Mouse (Mus musculus) CH12.LX (cell line): Measurements from ENCODE around the gene Gli3. TPM values are rescaled to one million over a fixed set of nuclear protein-coding genes. Genes with fewer than 3 reads are reported as not detected.

Experiments
- DNase-seq: peaks from one replicate; pipeline ENCODE4 v3.0.0-alpha.2; 2013; ENCODE audit errors: extremely low read depth
- H3K27ac ChIP-seq: 2 replicates; pipeline ENCODE4 v1.5.1; 2012; ENCODE audit warnings: low read depth, mild to moderate bottlenecking, control low read depth, moderate library complexity; ENCODE audit not compliant: insufficient read depth
- H3K27me3 ChIP-seq: replicated peaks from 2 replicates; pipeline ENCODE3; 2012; ENCODE audit warnings: inconsistent platforms
- H3K36me3 ChIP-seq, 2 experiments: replicated peaks in 1 of 2; 2 replicates each; pipeline versions ENCODE3 to v1.6.1; 2012; ENCODE audit warnings: inconsistent platforms in 1 of 2, low read length in 1 of 2, mild to moderate bottlenecking in 1 of 2, mixed read lengths in 1 of 2, moderate library complexity in 1 of 2; ENCODE audit not compliant: control insufficient read depth in 1 of 2, insufficient read depth in 1 of 2
- H3K4me1 ChIP-seq, 2 experiments: 2 replicates each; pipeline ENCODE4 v1.6.1; 2012; ENCODE audit warnings: inconsistent platforms in 1 of 2, moderate library complexity in 1 of 2; ENCODE audit not compliant: insufficient read depth in 2 of 2, control insufficient read depth in 1 of 2
- H3K4me2 ChIP-seq: 2 replicates; pipeline ENCODE4 v1.6.1; 2012; ENCODE audit warnings: low read depth, mild to moderate bottlenecking, control low read depth; ENCODE audit not compliant: poor library complexity, insufficient read depth, severe bottlenecking
- H3K4me3 ChIP-seq, 3 experiments: fragments of 150-350 bp in 1 of 3; sonication (generic) in 1 of 3; replicated peaks in 1 of 3; 2 replicates each; pipeline versions ENCODE3 to v1.5.1; 2011 to 2012; ENCODE audit warnings: low read depth in 2 of 3, low read length in 2 of 3, mild to moderate bottlenecking in 2 of 3, moderate library complexity in 2 of 3, control low read depth in 1 of 3, improper control_type of control experiment in 1 of 3, inconsistent platforms in 1 of 3, mixed read lengths in 1 of 3; ENCODE audit not compliant: poor library complexity in 1 of 3
- H3K79me2 ChIP-seq: replicated peaks from 2 replicates; pipeline ENCODE4 v1.6.1; 2012; ENCODE audit warnings: mild to moderate bottlenecking, moderate library complexity; ENCODE audit not compliant: control insufficient read depth, poor library complexity, insufficient read depth, severe bottlenecking; ENCODE audit errors: extremely low read depth
- H3K9ac ChIP-seq: 2 replicates; pipeline ENCODE4 v1.6.1; 2012; ENCODE audit warnings: low read depth, mild to moderate bottlenecking, control low read depth, moderate library complexity; ENCODE audit not compliant: insufficient read depth
- H3K9me3 ChIP-seq: replicated peaks from 2 replicates; pipeline ENCODE3; 2012; ENCODE audit warnings: low read length, inconsistent platforms, mixed read lengths
- BHLHE40 ChIP-seq: IDR thresholded peaks from 2 replicates; pipeline ENCODE4 v1.6.1; 2011; ENCODE audit warnings: mild to moderate bottlenecking, low read depth, low read length, improper control_type of control experiment
- CHD1 ChIP-seq: IDR thresholded peaks from 2 replicates; pipeline ENCODE4 v1.6.1; 2012; ENCODE audit warnings: low read depth, low read length, improper control_type of control experiment, inconsistent platforms
- CHD2 ChIP-seq: IDR thresholded peaks from 2 replicates; pipeline ENCODE4 v1.6.1; 2011; ENCODE audit warnings: low read length, improper control_type of control experiment
- CTCF ChIP-seq, 2 experiments: IDR thresholded peaks in 1 of 2; conservative IDR thresholded peaks in 1 of 2; 2 replicates each; pipeline ENCODE4 v1.5.1; 2011 to 2012; ENCODE audit warnings: low read depth in 2 of 2, low read length in 2 of 2, improper control_type of control experiment in 1 of 2, inconsistent platforms in 1 of 2, mild to moderate bottlenecking in 1 of 2, moderate library complexity in 1 of 2
- E2F4 ChIP-seq: IDR thresholded peaks from 2 replicates; pipeline ENCODE4 v1.6.1; 2011; ENCODE audit warnings: low read depth, low read length, improper control_type of control experiment; ENCODE audit not compliant: insufficient replicate concordance
- EP300 ChIP-seq: IDR thresholded peaks from 2 replicates; pipeline ENCODE4 v1.6.1; 2011; ENCODE audit warnings: low read length, improper control_type of control experiment
- ETS1 ChIP-seq: conservative IDR thresholded peaks from 2 replicates; pipeline ENCODE4 v1.6.1; 2012; ENCODE audit warnings: low read depth, mild to moderate bottlenecking, inconsistent platforms, low read length, improper control_type of control experiment, moderate library complexity
- GABPA ChIP-seq: IDR thresholded peaks from 2 replicates; pipeline ENCODE4 v1.6.1; 2012; ENCODE audit warnings: low read depth, low read length, improper control_type of control experiment, inconsistent platforms; ENCODE audit not compliant: insufficient replicate concordance
- HCFC1 ChIP-seq: IDR thresholded peaks from 2 replicates; pipeline ENCODE4 v1.6.1; 2012; ENCODE audit warnings: low read depth, mild to moderate bottlenecking, inconsistent platforms, low read length, improper control_type of control experiment
- IRF4 ChIP-seq: IDR thresholded peaks from 2 replicates; pipeline ENCODE4 v1.6.1; 2014; ENCODE audit warnings: low read depth, mild to moderate bottlenecking, inconsistent platforms, low read length, improper control_type of control experiment
- JUN ChIP-seq: IDR thresholded peaks from 2 replicates; pipeline ENCODE4 v1.6.1; 2011; ENCODE audit warnings: low read depth, mild to moderate bottlenecking, low read length, improper control_type of control experiment, moderate library complexity; ENCODE audit not compliant: insufficient read depth
- KAT2A ChIP-seq: IDR thresholded peaks from 2 replicates; pipeline ENCODE4 v1.6.1; 2012; ENCODE audit warnings: low read length, improper control_type of control experiment, inconsistent platforms; ENCODE audit not compliant: insufficient replicate concordance
- MAFK ChIP-seq: IDR thresholded peaks from 2 replicates; pipeline ENCODE4 v1.6.1; 2011; ENCODE audit warnings: low read length, improper control_type of control experiment; ENCODE audit not compliant: insufficient replicate concordance
- MAX ChIP-seq: IDR thresholded peaks from 2 replicates; pipeline ENCODE4 v1.6.1; 2011; ENCODE audit warnings: low read length, improper control_type of control experiment
- MYC ChIP-seq: IDR thresholded peaks from 2 replicates; pipeline ENCODE4 v1.6.1; 2011; ENCODE audit warnings: low read depth, mild to moderate bottlenecking, improper control_type of control experiment, low read length
- NRF1 ChIP-seq: IDR thresholded peaks from 2 replicates; pipeline ENCODE4 v1.6.1; 2014; ENCODE audit warnings: low read depth, mild to moderate bottlenecking, inconsistent platforms, low read length, improper control_type of control experiment, moderate library complexity
- POLR2AphosphoS2 ChIP-seq: IDR thresholded peaks from 2 replicates; pipeline ENCODE4 v1.6.1; 2011; ENCODE audit warnings: low read depth, low read length, improper control_type of control experiment
- RCOR1 ChIP-seq: conservative IDR thresholded peaks from 2 replicates; pipeline ENCODE4 v1.6.1; 2012; ENCODE audit warnings: low read depth, mild to moderate bottlenecking, inconsistent platforms, low read length, improper control_type of control experiment
- SIN3A ChIP-seq: IDR thresholded peaks from 2 replicates; pipeline ENCODE4 v1.6.1; 2012; ENCODE audit warnings: low read length, improper control_type of control experiment, inconsistent platforms
- TBP ChIP-seq: conservative IDR thresholded peaks from 2 replicates; pipeline ENCODE4 v1.6.1; 2011; ENCODE audit warnings: low read depth, low read length, improper control_type of control experiment
- TCF12 ChIP-seq: IDR thresholded peaks from 2 replicates; pipeline ENCODE4 v1.6.1; 2014; ENCODE audit warnings: low read depth, mild to moderate bottlenecking, inconsistent platforms, low read length, improper control_type of control experiment
- UBTF ChIP-seq: IDR thresholded peaks from 2 replicates; pipeline ENCODE4 v1.6.1; 2012; ENCODE audit warnings: low read depth, mild to moderate bottlenecking, inconsistent platforms, low read length, improper control_type of control experiment, moderate library complexity
- USF1 ChIP-seq: IDR thresholded peaks from 2 replicates; pipeline ENCODE4 v1.6.1; 2014; ENCODE audit warnings: low read depth, mild to moderate bottlenecking, inconsistent platforms, low read length, improper control_type of control experiment
- ZC3H11A ChIP-seq: IDR thresholded peaks from 2 replicates; pipeline ENCODE4 v1.6.1; 2012; ENCODE audit warnings: low read depth, mild to moderate bottlenecking, inconsistent platforms, low read length, improper control_type of control experiment
- ZKSCAN1 ChIP-seq: IDR thresholded peaks from 2 replicates; pipeline ENCODE4 v1.6.1; 2012; ENCODE audit warnings: low read depth, inconsistent platforms, low read length, improper control_type of control experiment, borderline replicate concordance
- ZMIZ1 ChIP-seq: IDR thresholded peaks from 2 replicates; pipeline ENCODE4 v1.6.1; 2012; ENCODE audit warnings: low read depth, mild to moderate bottlenecking, inconsistent platforms, low read length, improper control_type of control experiment
- ZNF384 ChIP-seq: IDR thresholded peaks from 2 replicates; pipeline ENCODE4 v1.6.1; 2012; ENCODE audit warnings: low read depth, low read length, improper control_type of control experiment, inconsistent platforms
- dilution Hi-C: fragments of 300-500 bp; cut with MboI; formaldehyde crosslinking; loops from 2 replicates; pipeline ENCODE4 v1.14.3; 2020; ENCODE audit warnings: low sequenced_read_pairs; ENCODE audit not compliant: extremely low pct_unique_long_range_greater_than_20kb, extremely low pct_ligation_motif_present
- in situ Hi-C: fragments of 300-500 bp; cut with MboI; formaldehyde crosslinking; loops from 3 replicates; pipeline ENCODE4 v1.14.3; 2019; ENCODE audit warnings: low sequenced_read_pairs, low pct_ligation_motif_present, low pct_unique_long_range_greater_than_20kb, mixed read lengths
- polyA plus RNA-seq: library from polyadenylated mRNA; unstranded; fragments of >175 nt; gene quantifications from 2 replicates; pipeline ENCODE4 v1.2.1, GENCODE M21; 2012; ENCODE audit warnings: low read depth; ENCODE audit not compliant: insufficient read length
- total RNA-seq, 2 experiments: library from RNA; depleted of rRNA; stranded (reverse); fragments of 300-350 nt in 1 of 2; fragments of >200 nt in 1 of 2; gene quantifications; 2 replicates each; pipeline ENCODE4 v1.2.3; 2012 to 2014

Gene Gli3
- total and polyA plus RNA-seq, 3 experiments: not detected

DNA sequence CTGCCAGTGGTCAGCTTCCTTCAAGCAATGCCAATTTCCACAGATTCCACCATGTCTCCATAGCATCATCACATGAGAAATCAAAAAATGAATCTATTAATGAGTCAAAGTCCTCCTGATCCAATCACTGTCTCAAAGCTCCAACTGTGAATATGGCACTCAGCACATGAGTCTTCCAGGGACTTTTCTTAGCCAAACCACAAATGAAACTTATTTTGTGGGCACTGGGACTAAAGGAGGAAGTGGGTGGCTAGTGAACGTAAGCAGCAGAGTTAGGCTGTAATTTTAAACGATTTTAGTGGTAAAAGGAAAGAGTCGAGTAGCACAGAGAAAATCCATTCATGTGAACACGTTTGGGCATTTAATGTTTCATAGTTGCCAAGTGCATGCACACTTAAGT is 21.0 kb upstream of the Gli3 start:
- H3K27ac ChIP-seq: no peak overlapping the region
- H3K79me2 ChIP-seq: no peaks in the 10 kb centered on the region
- H3K4me1 ChIP-seq: peaks cover 0 to 13% of the 10 kb centered on the region in 2 experiments; a peak in 2 of 4 replicates
- H3K27me3 ChIP-seq: no peaks in the 10 kb centered on the region
- no peaks in the 10 kb centered on the region for H3K36me3 ChIP-seq
- DNase-seq: peak; percentile 19
- dilution Hi-C loops: no loop called here
- no peak overlapping the region for H3K4me3 ChIP-seq
- no peak overlapping the region for H3K9ac ChIP-seq
- TF ChIP-seq ZKSCAN1 (no peak), USF1 (no peak), GABPA (no peak), JUN (no peak), EP300 (no peak), SIN3A (no peak), CHD2 (no peak), UBTF (no peak), BHLHE40 (no peak), TCF12 (no peak), MAX (no peak), TBP (no peak), ZMIZ1 (no peak), NRF1 (no peak), IRF4 (no peak), ETS1 (no peak)
- TF ChIP-seq, all 38 proteins: peak for 0
- H3K9me3 ChIP-seq: no peaks in the 10 kb centered on the region
- in situ Hi-C loops: no loop called here
- no peak overlapping the region for H3K4me2 ChIP-seq

DNA sequence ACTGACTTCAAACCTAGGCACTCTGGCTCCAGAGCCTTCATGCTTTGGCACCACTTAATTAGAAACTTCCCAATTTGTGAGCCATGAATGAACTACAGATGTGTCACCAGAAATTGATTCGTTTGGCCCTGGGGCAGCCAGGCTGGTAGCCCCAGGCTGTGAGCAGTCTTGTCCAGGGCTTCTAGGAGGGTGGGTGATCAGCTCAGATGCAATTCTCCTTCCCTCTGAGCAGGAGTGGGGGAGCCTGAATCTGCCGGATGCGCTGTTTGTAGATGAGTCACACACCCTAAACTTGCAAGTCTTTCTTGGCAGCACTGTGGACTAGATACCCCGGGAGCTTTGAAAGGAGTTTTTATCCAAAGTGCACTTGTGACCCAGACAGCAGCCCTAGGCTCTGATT is 18.7 kb upstream of the Gli3 start:
- in situ Hi-C loops (no loop called here), dilution Hi-C loops (no loop called here)
- H3K4me1 ChIP-seq: peaks cover 0 to 13% of the 10 kb centered on the region in 2 experiments; a peak in 2 of 4 replicates
- H3K79me2 ChIP-seq: no peaks in the 10 kb centered on the region
- TF ChIP-seq UBTF (no peak), KAT2A (no peak), ZC3H11A (no peak), CHD1 (no peak), HCFC1 (no peak), RCOR1 (no peak), CTCF (conservative IDR thresholded peaks at IDR 0.05 in 1 of 2, IDR thresholded peaks at IDR 0.05 in 1 of 2; ENCODE audit: low read depth in 2 of 2, low read length in 2 of 2) (no peak), MYC (no peak), ZNF384 (no peak), MAFK (no peak), NRF1 (no peak), USF1 (no peak), ZKSCAN1 (no peak), TBP (no peak), E2F4 (no peak), POLR2AphosphoS2 (no peak), JUN (no peak), ETS1 (no peak)
- no peak overlapping the region for H3K9ac ChIP-seq
- no peaks in the 10 kb centered on the region for H3K36me3 ChIP-seq
- no peak overlapping the region for H3K4me3 ChIP-seq
- no peaks in the 10 kb centered on the region for H3K9me3 ChIP-seq
- no peak overlapping the region for H3K27ac ChIP-seq
- H3K27me3 ChIP-seq: no peaks in the 10 kb centered on the region
- DNase-seq: no peak
- H3K4me2 ChIP-seq: no peak overlapping the region
